Mouse (Mus musculus) testis, adult 2 months (tissue): ENCODE data around the gene Anapc11.

ENCODE experiments used
- CTCF ChIP-seq: fragments of 200-500 bp; IDR thresholded peaks from 2 replicates; pipeline ENCODE4 v1.5.1; 2012; ENCODE audit warnings: low read depth, mild to moderate bottlenecking, inconsistent platforms, low read length, moderate library complexity; ENCODE audit not compliant: control insufficient read depth, insufficient read depth, insufficient replicate concordance
- POLR2A ChIP-seq: fragments of 200-500 bp; IDR thresholded peaks from 2 replicates; pipeline ENCODE4 v1.6.1; 2012; ENCODE audit warnings: low read depth, mild to moderate bottlenecking, inconsistent platforms, low read length, moderate library complexity; ENCODE audit not compliant: control insufficient read depth

GRCm38 (mm10) chr11:120626785-120627467, 28.7 kb downstream of the Anapc11 start:
- TF ChIP-seq CTCF (no peak), POLR2A (no peak)
